Mouse (Mus musculus) kidney, postnatal 4 days (tissue): ENCODE results near the gene Gm2663.
A peak's percentile ranks its signal among the peaks of the same experiment; 100 is the strongest.
"Not testable (repeated sequence)": the region's sequence is repeated elsewhere in the genome, so short reads cannot be mapped to it uniquely, and the experiment has no call there.

Experiments
- DNase-seq, 2 experiments: peaks; one replicate each; pipeline ENCODE4 v3.0.0; 2021; ENCODE audit warnings: mixed read lengths in 2 of 2

The Gm2663 gene

GRCm38 (mm10) chr6:40999379-40999778, at the start of gene Gm2663:
Gene Gm2663, minus strand, starts transcription at chr6:40999479.
- DNase-seq: not testable (repeated sequence)

- no peak for DNase-seq
Measured at GRCm38 (mm10) chr6:41048602-41049001, 49.3 kb upstream of the Gm2663 start.

GRCm38 (mm10) chr6:41047961-41048360, 48.7 kb upstream of the Gm2663 start:
- DNase-seq: no peak

- no peak for DNase-seq
Measured at GRCm38 (mm10) chr6:41047202-41047601, 47.9 kb upstream of the Gm2663 start.

- DNase-seq: no peak
Measured at GRCm38 (mm10) chr6:41046553-41046952, 47.3 kb upstream of the Gm2663 start.

- no peak for DNase-seq
Measured at GRCm38 (mm10) chr6:41044753-41045152, 45.5 kb upstream of the Gm2663 start.

GRCm38 (mm10) chr6:41044314-41044713, 45.0 kb upstream of the Gm2663 start:
- DNase-seq: no peak

GRCm38 (mm10) chr6:41035409-41035808, 36.1 kb upstream of the Gm2663 start, which contains the start of gene 2210010C04Rik:
Gene 2210010C04Rik, minus strand, starts transcription at chr6:41035509.
- DNase-seq: no peak

GRCm38 (mm10) chr6:41032802-41033201, 33.5 kb upstream of the Gm2663 start:
- no peak for DNase-seq

- DNase-seq: no peak
Measured at GRCm38 (mm10) chr6:41032231-41032630, 33.0 kb upstream of the Gm2663 start.

GRCm38 (mm10) chr6:41030821-41031220, 31.5 kb upstream of the Gm2663 start:
- no peak for DNase-seq

- DNase-seq: peak; percentile 8 to 37
Measured at GRCm38 (mm10) chr6:41027053-41027452, 27.8 kb upstream of the Gm2663 start.

GRCm38 (mm10) chr6:41025873-41026650, 26.8 kb upstream of the Gm2663 start:
- DNase-seq: peak; percentile 3 to 8

- DNase-seq: no peak
Measured at GRCm38 (mm10) chr6:41019140-41019539, 19.9 kb upstream of the Gm2663 start.

- DNase-seq: no peak
Measured at GRCm38 (mm10) chr6:41018629-41019028, 19.4 kb upstream of the Gm2663 start.

GRCm38 (mm10) chr6:41015065-41015464, 15.8 kb upstream of the Gm2663 start:
- no peak for DNase-seq

- not testable (repeated sequence) for DNase-seq
Measured at GRCm38 (mm10) chr6:40964454-40964853, 34.8 kb downstream of the Gm2663 start, which contains the start of gene 1810009J06Rik. Gene 1810009J06Rik, plus strand, starts transcription at chr6:40964754.

- no peak for DNase-seq
Measured at GRCm38 (mm10) chr6:40953716-40954115, 45.6 kb downstream of the Gm2663 start.

GRCm38 (mm10) chr6:40951770-40952169, 47.5 kb downstream of the Gm2663 start, which contains the start of gene Gm4744:
Gene Gm4744, minus strand, starts transcription at chr6:40951870.
- no peak for DNase-seq
